Mouse (Mus musculus): Measurements from ENCODE around the gene Pla2g4c. TPM values are rescaled to one million over a fixed set of nuclear protein-coding genes. Genes with fewer than 3 reads are reported as not detected.

The Pla2g4c gene
- total RNA-seq, 2 experiments from 2014 or later: 0.89 to 1.5 TPM

DNA sequence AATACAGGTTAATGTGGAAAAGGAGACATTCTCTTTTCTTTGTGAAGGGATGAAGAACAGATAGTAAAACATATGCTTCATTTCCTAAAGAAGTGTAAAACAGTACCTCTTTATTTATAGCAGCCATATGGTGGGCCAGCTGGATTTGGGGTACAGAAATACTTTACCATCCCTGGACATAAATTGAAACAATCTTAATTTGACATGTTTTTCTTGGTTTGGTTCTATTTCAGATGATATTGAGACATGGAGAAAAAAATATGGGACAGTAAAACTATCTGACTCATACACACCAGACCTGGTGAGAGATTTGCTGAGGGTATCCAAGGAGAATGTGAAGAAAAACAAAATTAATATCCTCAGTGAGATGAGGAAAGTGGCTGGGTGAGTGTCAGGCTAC lies 31.5 kb downstream of the Pla2g4c start:
- ATAC-seq (replicated peaks; ENCODE audit: poor library complexity): no peak

- no peak for ATAC-seq (replicated peaks; ENCODE audit: poor library complexity)
Observed at GRCm38 (mm10) chr7:13380588-13380987, 56.1 kb downstream of the Pla2g4c start.

DNA sequence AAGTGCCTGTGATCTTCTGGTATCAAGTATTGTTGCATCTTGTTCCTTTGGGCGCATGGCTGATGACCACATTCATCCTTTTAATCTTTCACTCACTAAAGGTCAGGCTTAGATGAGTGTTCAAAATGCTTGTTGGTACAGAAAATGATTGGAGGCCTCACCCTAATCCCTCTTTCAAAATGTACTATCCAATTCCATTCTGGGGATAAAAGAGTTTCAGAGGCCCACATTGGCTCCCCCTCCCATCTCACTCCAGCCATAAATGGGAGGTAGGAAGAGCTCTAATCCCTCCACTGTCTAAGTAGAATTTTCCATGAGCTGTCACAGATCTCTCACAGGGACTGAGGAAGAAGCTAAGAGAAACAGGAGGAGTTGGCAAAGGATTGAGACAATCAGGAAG lies 73.4 kb downstream of the Pla2g4c start, which contains the start of gene Cabp5:
TSS of gene Cabp5 (plus strand) at position 301 of the 400 bp plus-strand sequence.
- no peak for ATAC-seq (replicated peaks; ENCODE audit: poor library complexity)

Other genes starting within 250 kb of the Pla2g4c start
- not detected in 2 replicates for gene Vmn1r85, start 229.5 kb upstream of the Pla2g4c start, total RNA-seq (2015)
- gene Vmn1r85, start 229.5 kb upstream of the Pla2g4c start, total RNA-seq (2017): not detected in 2 replicates
- not detected in 2 replicates for gene Vmn1r86, start 204.7 kb upstream of the Pla2g4c start, total RNA-seq (2015)
- not detected in 2 replicates for gene Vmn1r86, start 204.7 kb upstream of the Pla2g4c start, total RNA-seq (2017)
- gene Vmn1r87, start 184.5 kb upstream of the Pla2g4c start, total RNA-seq (2015): not detected in 2 replicates
- not detected in 2 replicates for gene Vmn1r87, start 184.5 kb upstream of the Pla2g4c start, total RNA-seq (2017)
- 0.02 and 0.12 TPM in 2 replicates for gene Vmn1r88, start 165.1 kb upstream of the Pla2g4c start, total RNA-seq (2015)
- gene Vmn1r88, start 165.1 kb upstream of the Pla2g4c start, total RNA-seq (2017): under 0.01 TPM in 1 of 2 replicates, not detected in the other
- gene Vmn1r89, start 111.6 kb upstream of the Pla2g4c start, total RNA-seq (2015): not detected in 2 replicates
- not detected in 2 replicates for gene Vmn1r89, start 111.6 kb upstream of the Pla2g4c start, total RNA-seq (2017)
- 113 and 128 TPM in 2 replicates for gene Lig1, start 47.4 kb upstream of the Pla2g4c start, total RNA-seq (2015)
- 76.5 and 96.9 TPM in 2 replicates for gene Lig1, start 47.4 kb upstream of the Pla2g4c start, total RNA-seq (2017)
- gene Zswim9, start 45.9 kb upstream of the Pla2g4c start, total RNA-seq (2015): 2.4 and 3.2 TPM in 2 replicates
- 3.4 and 4.7 TPM in 2 replicates for gene Zswim9, start 45.9 kb upstream of the Pla2g4c start, total RNA-seq (2017)
- gene Cabp5, start 73.5 kb downstream of the Pla2g4c start, total RNA-seq (2015): not detected in 2 replicates
- not detected in 2 replicates for gene Cabp5, start 73.5 kb downstream of the Pla2g4c start, total RNA-seq (2017)
- not detected in 2 replicates for gene Bsph1, start 126.2 kb downstream of the Pla2g4c start, total RNA-seq (2015)
- gene Bsph1, start 126.2 kb downstream of the Pla2g4c start, total RNA-seq (2017): not detected in 2 replicates
- not detected in 2 replicates for gene Bsph2, start 246.4 kb downstream of the Pla2g4c start, total RNA-seq (2015)
- gene Bsph2, start 246.4 kb downstream of the Pla2g4c start, total RNA-seq (2017): not detected in 2 replicates